Mouse (Mus musculus): Measurements from ENCODE around the gene Ifih1.

Ifih1 gene

GRCm38 (mm10) chr2:62646014-62646645 lies at the start of gene Ifih1:
TSS of gene Ifih1 (minus strand) at chr2:62646255.
- peak; percentile 69 to 74 for DNase-seq (ENCODE audit: low read depth in 2 of 2, low spot score in 2 of 2)

- DNase-seq (ENCODE audit: low read depth in 2 of 2, low spot score in 2 of 2), result no peak
Observed at GRCm38 (mm10) chr2:62685934-62686333, 39.9 kb upstream of the Ifih1 start.

- DNase-seq (ENCODE audit: low read depth in 2 of 2, low spot score in 2 of 2), result no peak
Observed at GRCm38 (mm10) chr2:62684989-62685595, 39.0 kb upstream of the Ifih1 start.

DNA sequence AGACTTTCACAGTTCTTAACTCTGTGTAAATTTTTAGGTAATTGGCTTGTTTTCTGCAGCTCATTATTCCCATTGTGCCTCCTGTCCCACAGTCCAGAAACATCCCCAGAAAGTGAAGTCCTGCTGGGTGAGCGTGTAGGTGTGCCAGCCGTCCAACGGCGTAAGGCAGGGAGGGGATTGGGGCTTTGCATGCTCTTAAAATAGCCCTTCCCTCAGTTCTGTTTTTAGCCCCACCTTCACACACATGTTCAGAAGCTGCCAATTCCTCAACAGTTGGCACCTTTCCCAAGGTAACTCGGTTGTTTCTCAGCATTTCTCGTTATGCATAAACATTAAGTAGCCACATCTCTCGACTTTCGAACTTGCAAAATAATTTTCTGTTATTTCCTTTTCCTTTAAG lies 35.6 kb upstream of the Ifih1 start:
- DNase-seq (ENCODE audit: low read depth in 2 of 2, low spot score in 2 of 2), result no peak

GRCm38 (mm10) chr2:62672788-62673187 lies 26.7 kb upstream of the Ifih1 start:
- no peak for DNase-seq (ENCODE audit: low read depth in 2 of 2, low spot score in 2 of 2)

GRCm38 (mm10) chr2:62670767-62671166 lies 24.7 kb upstream of the Ifih1 start:
- DNase-seq (ENCODE audit: low read depth in 2 of 2, low spot score in 2 of 2), result no peak

- DNase-seq (ENCODE audit: low read depth in 2 of 2, low spot score in 2 of 2), result no peak
Observed at GRCm38 (mm10) chr2:62670301-62670700, 24.2 kb upstream of the Ifih1 start.

DNA sequence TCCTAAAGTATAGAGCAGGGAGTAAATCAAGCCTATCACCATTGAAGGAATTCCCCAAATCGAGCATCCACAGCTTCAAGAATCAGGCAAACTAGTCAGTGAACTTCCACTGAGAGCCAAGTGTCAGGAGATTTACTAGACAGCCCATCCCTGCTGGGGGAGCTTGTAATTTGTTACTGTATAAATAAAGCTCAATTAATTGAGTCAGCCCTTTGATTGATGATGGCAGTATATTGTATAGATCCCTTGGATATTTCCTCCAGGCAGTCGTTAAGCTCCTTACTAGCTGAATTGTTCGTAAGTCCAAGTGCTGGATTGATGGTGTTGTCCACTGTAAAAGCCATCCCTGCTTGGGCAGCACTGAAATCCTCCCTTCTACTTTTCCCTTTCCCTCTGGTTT lies 23.8 kb upstream of the Ifih1 start:
- DNase-seq (ENCODE audit: low read depth in 2 of 2, low spot score in 2 of 2), result no peak

- no peak for DNase-seq (ENCODE audit: low read depth in 2 of 2, low spot score in 2 of 2)
Observed at GRCm38 (mm10) chr2:62665536-62665935, 19.5 kb upstream of the Ifih1 start.

- no peak for DNase-seq (ENCODE audit: low read depth in 2 of 2, low spot score in 2 of 2)
Observed at GRCm38 (mm10) chr2:62664839-62665238, 18.8 kb upstream of the Ifih1 start.

GRCm38 (mm10) chr2:62664135-62664670 lies 18.1 kb upstream of the Ifih1 start, which contains the start of gene Gca:
TSS of gene Gca (plus strand) at chr2:62664285.
- DNase-seq (ENCODE audit: low read depth in 2 of 2, low spot score in 2 of 2), result peak; percentile 49 to 59

- DNase-seq (ENCODE audit: low read depth in 2 of 2, low spot score in 2 of 2), result no peak
Observed at GRCm38 (mm10) chr2:62662560-62662959, 16.5 kb upstream of the Ifih1 start.

- DNase-seq (ENCODE audit: low read depth in 2 of 2, low spot score in 2 of 2), result no peak
Observed at GRCm38 (mm10) chr2:62660565-62660964, 14.5 kb upstream of the Ifih1 start.

DNA sequence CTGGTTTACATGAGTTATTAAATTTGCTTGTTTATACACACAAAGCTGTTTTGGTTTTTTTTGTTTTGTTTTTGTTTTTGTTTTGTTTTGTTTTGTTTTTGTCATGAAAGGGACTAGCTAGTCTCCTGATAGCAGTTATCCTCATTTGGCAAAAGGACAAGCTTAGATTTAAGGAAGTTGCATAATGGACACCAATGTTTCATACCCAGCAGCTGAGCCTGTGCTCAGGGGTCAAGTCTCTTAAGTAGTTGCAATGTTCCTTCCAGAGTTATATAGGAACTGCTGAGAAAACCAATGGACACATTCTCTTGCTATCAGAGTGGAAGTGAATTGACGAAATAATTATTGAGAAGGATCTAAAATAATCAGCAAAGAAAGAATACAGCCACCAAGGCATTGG lies 10.0 kb upstream of the Ifih1 start:
- no peak for DNase-seq (ENCODE audit: low read depth in 2 of 2, low spot score in 2 of 2)

DNA sequence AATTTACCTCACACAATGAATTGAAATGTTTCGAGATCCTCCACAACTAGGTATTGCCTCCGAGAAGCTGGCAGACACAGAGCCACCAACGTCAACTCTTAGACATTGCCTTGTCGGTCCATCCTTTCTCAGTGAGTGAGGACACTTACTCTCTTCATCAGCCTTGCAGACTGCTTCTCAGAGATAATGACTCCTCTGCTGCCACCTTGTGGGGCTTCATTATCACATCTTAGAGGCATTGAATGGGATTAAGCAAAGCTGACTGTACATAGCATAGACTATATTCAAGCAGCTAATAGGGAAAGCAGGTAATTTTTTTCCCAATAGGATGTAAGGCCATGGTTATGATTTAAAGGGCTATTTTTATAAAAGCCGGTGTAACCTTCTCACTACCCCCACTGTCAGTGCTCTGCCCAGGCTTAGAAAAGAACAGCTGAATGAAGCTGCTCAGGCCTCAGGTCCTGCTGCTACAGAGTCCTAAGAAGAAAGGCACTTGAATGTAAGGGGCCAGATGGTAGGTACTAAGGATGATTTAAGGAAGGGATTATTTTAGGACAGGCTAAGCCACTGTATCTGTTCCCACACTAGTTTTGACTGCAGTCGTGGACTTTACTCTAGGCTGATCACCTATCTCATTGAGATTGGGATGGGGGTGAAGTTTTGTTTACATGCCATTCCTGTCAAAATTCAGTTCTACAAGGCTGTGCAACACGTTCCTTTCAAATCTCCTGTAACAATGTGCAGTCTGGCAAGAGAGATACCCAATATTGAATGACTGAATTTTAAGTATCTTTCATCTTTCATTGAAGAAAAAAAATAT lies 8.7 kb upstream of the Ifih1 start:
- DNase-seq (ENCODE audit: low read depth in 2 of 2, low spot score in 2 of 2), result peak; percentile 11 to 52

GRCm38 (mm10) chr2:62652466-62652865 lies 6.4 kb upstream of the Ifih1 start:
- DNase-seq (ENCODE audit: low read depth in 2 of 2, low spot score in 2 of 2), result no peak

DNA sequence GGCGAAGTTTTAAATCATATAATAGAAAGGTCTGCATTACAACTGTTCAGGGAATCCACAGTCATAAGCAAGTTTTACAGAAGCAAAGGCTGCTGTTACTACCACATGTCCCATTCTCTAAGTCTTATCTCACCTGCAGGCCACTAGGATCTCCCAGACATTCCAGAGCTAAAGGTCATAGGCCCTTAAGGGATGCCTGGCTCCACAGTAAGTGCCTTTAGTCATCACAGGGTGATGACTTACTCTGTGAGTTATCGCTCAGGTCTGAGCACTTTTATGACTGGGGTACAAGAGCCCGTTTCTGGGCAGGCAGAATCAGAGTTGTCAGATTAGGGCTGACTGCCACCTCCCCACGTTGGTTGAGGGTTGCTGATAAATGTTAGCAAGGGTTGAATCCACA lies 5.8 kb upstream of the Ifih1 start:
- DNase-seq (ENCODE audit: low read depth in 2 of 2, low spot score in 2 of 2), result no peak

DNA sequence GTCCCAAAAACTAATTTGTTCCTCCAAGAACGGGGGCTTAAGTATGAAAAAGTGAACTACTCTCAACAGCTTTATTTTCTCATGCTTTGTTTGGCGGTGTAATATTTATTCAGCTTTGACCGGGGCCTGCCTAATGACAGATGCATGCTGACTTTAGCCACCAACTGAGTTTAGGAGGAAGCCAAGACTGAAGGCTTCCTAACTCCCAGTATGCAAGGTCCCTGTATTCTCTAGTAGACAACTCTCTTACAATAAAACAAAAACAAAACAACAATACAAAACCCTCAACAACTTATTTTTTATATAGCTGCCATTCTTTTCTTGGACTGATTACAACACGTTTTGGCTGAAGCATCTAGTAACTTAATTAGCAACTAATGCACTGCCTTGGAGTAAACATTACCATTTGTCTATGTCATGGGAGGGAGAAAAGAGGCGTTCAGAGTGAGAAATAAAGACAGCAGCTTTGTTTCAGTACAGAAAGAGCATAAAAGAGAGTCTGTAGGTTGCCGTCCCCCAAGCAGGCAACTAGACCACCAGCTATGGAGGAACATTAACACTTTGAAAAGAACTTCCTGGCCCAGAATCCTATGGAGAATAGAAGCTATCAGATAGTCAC lies 725 bp upstream of the Ifih1 start:
- no peak for DNase-seq (ENCODE audit: low read depth in 2 of 2, low spot score in 2 of 2)

GRCm38 (mm10) chr2:62645475-62645874 lies 580 bp downstream of the Ifih1 start:
- DNase-seq (ENCODE audit: low read depth in 2 of 2, low spot score in 2 of 2), result no peak

- DNase-seq (ENCODE audit: low read depth in 2 of 2, low spot score in 2 of 2), result no peak
Observed at GRCm38 (mm10) chr2:62644891-62645290, 1.2 kb downstream of the Ifih1 start.

All from CD8-positive naive resting alpha-beta T cell, adult 2 months (primary cell).